Mouse (Mus musculus): ENCODE data around the gene Atg7.

Gene Atg7

GRCm38 (mm10) chr6:114814199-114814881 is 171.4 kb downstream of the Atg7 start:
- in situ Hi-C loops (cut with MseI, MboI) = no loop called here

GRCm38 (mm10) chr6:114814882-114815650 is 172.2 kb downstream of the Atg7 start:
- in situ Hi-C loops (cut with MseI, MboI) = no loop called here

GRCm38 (mm10) chr6:114817948-114818347 is 175.1 kb downstream of the Atg7 start:
- in situ Hi-C loops (cut with MseI, MboI) = no loop called here

GRCm38 (mm10) chr6:114818471-114818870 is 175.6 kb downstream of the Atg7 start:
- in situ Hi-C loops (cut with MseI, MboI) = no loop called here

- in situ Hi-C loops (cut with MseI, MboI) = no loop called here
Observed at GRCm38 (mm10) chr6:114819971-114820481, 177.1 kb downstream of the Atg7 start.

GRCm38 (mm10) chr6:114821646-114822045 is 178.7 kb downstream of the Atg7 start:
- in situ Hi-C loops (cut with MseI, MboI) = no loop called here

- in situ Hi-C loops (cut with MseI, MboI) = no loop called here
Observed at GRCm38 (mm10) chr6:114826889-114827288, 184.0 kb downstream of the Atg7 start.

- in situ Hi-C loops (cut with MseI, MboI) = no loop called here
Observed at GRCm38 (mm10) chr6:114829660-114830438, 187.0 kb downstream of the Atg7 start.

- in situ Hi-C loops (cut with MseI, MboI) = no loop called here
Observed at GRCm38 (mm10) chr6:114831807-114832206, 188.9 kb downstream of the Atg7 start.

- in situ Hi-C loops (cut with MseI, MboI) = no loop called here
Observed at GRCm38 (mm10) chr6:114833058-114833685, 190.3 kb downstream of the Atg7 start.

GRCm38 (mm10) chr6:114833791-114834346 is 191.0 kb downstream of the Atg7 start:
- in situ Hi-C loops (cut with MseI, MboI) = no loop called here

- in situ Hi-C loops (cut with MseI, MboI) = no loop called here
Observed at GRCm38 (mm10) chr6:114835344-114835743, 192.4 kb downstream of the Atg7 start.

GRCm38 (mm10) chr6:114835752-114836151 is 192.9 kb downstream of the Atg7 start:
- in situ Hi-C loops (cut with MseI, MboI) = no loop called here

- in situ Hi-C loops (cut with MseI, MboI) = no loop called here
Observed at GRCm38 (mm10) chr6:114836433-114836832, 193.5 kb downstream of the Atg7 start.

- in situ Hi-C loops (cut with MseI, MboI) = no loop called here
Observed at GRCm38 (mm10) chr6:114838872-114839271, 196.0 kb downstream of the Atg7 start.

GRCm38 (mm10) chr6:114840012-114840411 is 197.1 kb downstream of the Atg7 start:
- in situ Hi-C loops (cut with MseI, MboI) = no loop called here

- in situ Hi-C loops (cut with MseI, MboI) = no loop called here
Observed at GRCm38 (mm10) chr6:114842131-114842530, 199.2 kb downstream of the Atg7 start.

- in situ Hi-C loops (cut with MseI, MboI) = no loop called here
Observed at GRCm38 (mm10) chr6:114842863-114843262, 200.0 kb downstream of the Atg7 start.

GRCm38 (mm10) chr6:114846153-114846772 is 203.4 kb downstream of the Atg7 start:
- in situ Hi-C loops (cut with MseI, MboI) = no loop called here

- in situ Hi-C loops (cut with MseI, MboI) = no loop called here
Observed at GRCm38 (mm10) chr6:114847582-114848174, 204.8 kb downstream of the Atg7 start.

Data from mouse trophoblast stem cell (cell line).